Mouse (Mus musculus) spleen, adult 2 months (tissue): ENCODE results near the gene March6.

Source experiments
- CTCF ChIP-seq: fragments of 200-500 bp; IDR thresholded peaks from 2 replicates; pipeline ENCODE4 v1.5.1; 2011; ENCODE audit warnings: mild to moderate bottlenecking, inconsistent platforms; ENCODE audit not compliant: insufficient read depth, insufficient read length, insufficient replicate concordance; ENCODE audit errors: extremely low read depth
- POLR2A ChIP-seq: fragments of 200-500 bp; IDR thresholded peaks from 2 replicates; pipeline ENCODE4 v1.6.1; 2011; ENCODE audit warnings: low read depth, low read length, inconsistent platforms

DNA sequence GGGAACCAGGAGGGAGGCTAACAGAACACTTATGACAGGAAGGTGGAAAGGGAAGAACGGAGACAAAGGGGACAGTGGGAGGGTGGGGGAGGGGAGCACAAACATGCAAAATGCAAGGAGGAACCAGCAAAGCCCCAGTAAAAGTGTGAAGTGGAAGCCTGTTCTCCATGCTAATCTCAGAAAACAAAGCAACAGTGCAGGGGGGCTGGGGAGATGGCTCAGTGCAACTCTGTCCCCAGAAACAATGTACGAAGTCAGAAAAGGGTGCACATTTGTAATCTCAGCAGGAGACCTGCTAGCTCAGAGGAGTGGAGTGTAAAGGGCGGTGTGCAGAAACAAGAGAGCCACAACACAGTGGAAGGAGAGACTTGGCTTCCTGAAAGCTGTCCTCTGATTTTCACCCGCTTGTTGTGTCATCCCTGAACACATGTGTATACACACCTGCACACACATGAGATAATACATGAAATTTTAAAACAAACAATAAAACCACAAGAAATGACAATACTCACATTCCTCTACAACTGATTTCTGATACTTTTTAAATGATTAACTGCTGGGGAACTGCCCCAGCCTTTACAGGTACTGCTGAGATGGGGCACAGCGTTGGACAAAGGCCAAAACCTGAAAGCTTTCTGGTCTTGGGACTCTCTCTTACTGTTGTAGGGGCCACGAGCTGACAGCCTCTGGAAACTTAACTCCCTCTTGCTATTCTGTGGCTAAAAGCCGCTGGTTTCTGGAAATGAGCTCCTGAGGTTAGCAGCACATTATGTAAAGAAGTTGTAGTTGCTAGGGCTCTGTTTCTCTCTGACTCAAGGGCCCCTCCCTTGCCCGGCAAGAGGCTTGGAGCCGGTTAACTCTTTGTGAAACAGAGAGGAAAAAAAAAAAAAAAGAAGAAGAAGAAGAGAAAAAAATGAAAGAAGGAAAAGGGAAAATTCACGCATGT is 11.4 kb upstream of the March6 start:
- TF ChIP-seq CTCF (no peak), POLR2A (no peak)
